Mouse (Mus musculus): ENCODE measurements around the gene Serinc3. TPM values are rescaled to one million over a fixed set of nuclear protein-coding genes. Genes with fewer than 3 reads are reported as not detected.

The Serinc3 gene
- polyA plus RNA-seq, 1 experiment from 2014 or later = 42.1 TPM

DNA sequence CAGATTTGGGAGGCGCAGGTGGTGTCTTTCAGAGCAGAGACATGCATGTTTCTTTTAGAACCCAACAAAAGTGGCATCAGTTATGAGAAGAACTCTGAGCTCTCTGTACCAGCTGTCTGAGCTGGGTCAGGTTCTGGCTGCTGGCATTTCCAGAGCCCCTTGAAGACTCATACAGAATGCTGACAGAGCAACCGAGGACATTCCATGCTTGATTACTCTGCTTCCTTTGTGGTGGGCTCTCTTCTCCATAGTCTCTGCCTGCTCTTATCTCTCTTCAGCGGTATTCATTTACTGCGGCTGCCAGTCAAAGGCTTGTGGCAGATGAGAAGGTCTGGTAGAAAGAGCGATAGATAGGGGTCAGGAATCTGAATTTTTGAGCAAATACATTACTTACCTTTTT is 41.3 kb upstream of the Serinc3 start:
- no peak for DNase-seq (ENCODE audit: low spot score)
- H3K4me3 ChIP-seq (replicated peaks; ENCODE audit: low read length) = no peak overlapping the region
- H3K9ac ChIP-seq = no peak overlapping the region
- H3K9me3 ChIP-seq (ENCODE audit: control insufficient read depth, low read length) = no peaks in the 10 kb centered on the region
- no peak overlapping the region for H3K4me2 ChIP-seq (replicated peaks)
- WGBS = 80% methylated on average over 5 of the region's 5 CpGs
- peaks cover 16% of the 10 kb centered on the region; the same call in 1 of the 2 replicates for H3K4me1 ChIP-seq (replicated peaks; ENCODE audit: control insufficient read depth, insufficient read depth, low read length)
- H3K27me3 ChIP-seq (ENCODE audit: control insufficient read depth, insufficient read depth, low read length) = no peaks in the 10 kb centered on the region
- no peak for ATAC-seq (ENCODE audit: low FRiP score)
- H3K27ac ChIP-seq = peak overlapping the region; percentile 38; the same call in 1 of the 2 replicates
- no peaks in the 10 kb centered on the region for H3K36me3 ChIP-seq (replicated peaks; ENCODE audit: control insufficient read depth, insufficient read depth)

DNA sequence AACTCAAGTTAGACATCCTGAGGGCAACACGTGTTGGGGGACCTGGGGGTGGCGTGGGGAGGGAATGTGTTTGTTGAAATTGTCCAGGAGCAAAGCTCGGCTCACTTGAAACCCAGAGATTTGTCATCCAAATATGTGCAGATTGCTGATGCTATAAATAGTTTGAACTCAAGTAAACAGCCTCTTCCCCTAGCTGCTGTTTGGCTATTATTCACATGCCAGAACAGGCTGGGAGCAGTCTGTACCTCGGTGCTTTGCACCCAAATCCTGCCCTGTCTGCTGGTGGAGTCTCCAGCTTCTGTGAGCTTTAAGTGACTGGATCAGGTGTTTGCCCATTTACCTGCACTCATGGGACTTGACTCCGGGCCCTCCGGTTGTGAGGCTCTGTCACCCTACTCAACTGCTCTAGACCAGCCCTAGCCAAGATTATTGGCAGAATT is 40.9 kb upstream of the Serinc3 start:
- Histone ChIP-seq H3K9me3 (ENCODE audit: control insufficient read depth, low read length) (no peaks in the 10 kb centered on the region), H3K4me2 (replicated peaks) (no peak overlapping the region), H3K4me3 (replicated peaks; ENCODE audit: low read length) (no peak overlapping the region), H3K36me3 (replicated peaks; ENCODE audit: control insufficient read depth, insufficient read depth) (no peaks in the 10 kb centered on the region), H3K27me3 (ENCODE audit: control insufficient read depth, insufficient read depth, low read length) (no peaks in the 10 kb centered on the region), H3K4me1 (replicated peaks; ENCODE audit: control insufficient read depth, insufficient read depth, low read length) (peaks cover 15% of the 10 kb centered on the region; the same call in 1 of the 2 replicates), H3K27ac (peak overlapping the region; percentile 38; the same call in 1 of the 2 replicates), H3K9ac (no peak overlapping the region)
- DNase-seq (ENCODE audit: low spot score) (no peak), ATAC-seq (ENCODE audit: low FRiP score) (no peak)
- WGBS = 76% methylated on average over 6 of the region's 6 CpGs

DNA sequence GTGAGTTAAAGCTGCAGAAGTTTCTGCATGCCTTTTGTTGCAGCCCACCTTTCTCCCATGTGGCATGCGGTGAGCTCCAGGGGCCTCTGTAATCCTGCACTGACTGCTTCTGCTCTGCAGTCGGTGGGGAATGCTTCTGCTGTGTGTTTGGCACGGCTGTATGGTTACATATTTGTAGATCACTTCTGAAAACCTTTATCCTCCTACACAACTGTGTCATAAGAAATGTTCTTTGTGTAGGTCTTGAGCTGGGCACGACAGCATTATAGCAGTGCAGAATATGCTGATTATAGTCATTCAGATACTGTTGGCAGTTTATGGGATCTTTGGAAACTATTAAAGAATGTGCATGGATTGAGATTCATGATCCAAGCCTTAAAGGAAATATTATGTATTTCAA is 40.4 kb upstream of the Serinc3 start:
- H3K27me3 ChIP-seq (ENCODE audit: control insufficient read depth, insufficient read depth, low read length) = no peaks in the 10 kb centered on the region
- no peak overlapping the region for H3K9ac ChIP-seq
- WGBS = 62% methylated on average over 4 of the region's 4 CpGs
- peak overlapping the region; percentile 27; the same call in 1 of the 2 replicates for H3K27ac ChIP-seq
- peaks cover 10% of the 10 kb centered on the region; the same call in 1 of the 2 replicates for H3K4me1 ChIP-seq (replicated peaks; ENCODE audit: control insufficient read depth, insufficient read depth, low read length)
- no peaks in the 10 kb centered on the region for H3K36me3 ChIP-seq (replicated peaks; ENCODE audit: control insufficient read depth, insufficient read depth)
- no peak overlapping the region for H3K4me3 ChIP-seq (replicated peaks; ENCODE audit: low read length)
- ATAC-seq (ENCODE audit: low FRiP score) (no peak), DNase-seq (ENCODE audit: low spot score) (no peak)
- H3K9me3 ChIP-seq (ENCODE audit: control insufficient read depth, low read length) = no peaks in the 10 kb centered on the region
- no peak overlapping the region for H3K4me2 ChIP-seq (replicated peaks)

- no peaks in the 10 kb centered on the region for H3K36me3 ChIP-seq (replicated peaks; ENCODE audit: control insufficient read depth, insufficient read depth)
- H3K27me3 ChIP-seq (ENCODE audit: control insufficient read depth, insufficient read depth, low read length) = no peaks in the 10 kb centered on the region
- no peak for ATAC-seq (ENCODE audit: low FRiP score)
- no peak overlapping the region for H3K4me2 ChIP-seq (replicated peaks)
- no peaks in the 10 kb centered on the region for H3K9me3 ChIP-seq (ENCODE audit: control insufficient read depth, low read length)
- H3K4me1 ChIP-seq (replicated peaks; ENCODE audit: control insufficient read depth, insufficient read depth, low read length) = 0 out of 2 replicates have a peak, but pooled peaks cover 5% of the 10 kb centered on the region
- no peak overlapping the region for H3K9ac ChIP-seq
- no peak overlapping the region for H3K4me3 ChIP-seq (replicated peaks; ENCODE audit: low read length)
- DNase-seq (ENCODE audit: low spot score) = no peak
- no peak overlapping the region for H3K27ac ChIP-seq
- 96% methylated on average over 2 of the region's 2 CpGs for WGBS
These were observed 37.4 kb upstream of the Serinc3 start for GRCm38 (mm10) chr2:163682344-163682743.

DNA sequence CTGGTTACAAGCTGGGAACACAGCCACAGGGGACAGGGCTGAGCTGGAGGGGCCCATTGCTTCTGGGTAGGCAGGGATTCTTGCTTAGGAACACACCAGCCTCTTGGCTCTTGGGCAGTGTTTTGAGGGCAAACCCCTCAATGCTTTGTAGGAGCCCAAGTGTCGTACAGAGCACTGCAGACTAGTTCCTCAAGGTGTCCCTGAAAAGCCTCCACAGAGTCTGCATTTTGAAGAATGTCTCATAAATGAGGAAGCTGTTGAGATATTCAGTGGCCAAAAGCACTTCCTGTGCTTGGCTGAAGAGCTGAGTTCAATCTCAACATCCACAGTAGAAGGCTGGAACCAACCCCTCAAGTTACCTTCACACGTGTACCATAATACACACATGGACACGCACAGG is 31.8 kb upstream of the Serinc3 start:
- H3K4me3 ChIP-seq (replicated peaks; ENCODE audit: low read length) = no peak overlapping the region
- 98% methylated on average over 3 of the region's 3 CpGs for WGBS
- no peak overlapping the region for H3K27ac ChIP-seq
- no peaks in the 10 kb centered on the region for H3K9me3 ChIP-seq (ENCODE audit: control insufficient read depth, low read length)
- H3K4me1 ChIP-seq (replicated peaks; ENCODE audit: control insufficient read depth, insufficient read depth, low read length) = peaks cover 10% of the 10 kb centered on the region; the same call in 1 of the 2 replicates
- no peaks in the 10 kb centered on the region for H3K27me3 ChIP-seq (ENCODE audit: control insufficient read depth, insufficient read depth, low read length)
- DNase-seq (ENCODE audit: low spot score) (no peak), ATAC-seq (ENCODE audit: low FRiP score) (no peak)
- H3K4me2 ChIP-seq (replicated peaks) = no peak overlapping the region
- no peaks in the 10 kb centered on the region for H3K36me3 ChIP-seq (replicated peaks; ENCODE audit: control insufficient read depth, insufficient read depth)
- H3K9ac ChIP-seq = no peak overlapping the region

- H3K4me1 ChIP-seq (replicated peaks; ENCODE audit: control insufficient read depth, insufficient read depth, low read length) = peaks cover 10% of the 10 kb centered on the region; the same call in 1 of the 2 replicates
- H3K4me3 ChIP-seq (replicated peaks; ENCODE audit: low read length) = no peak overlapping the region
These were observed 31.4 kb upstream of the Serinc3 start for GRCm38 (mm10) chr2:163676321-163676720.

GRCm38 (mm10) chr2:163675662-163676061 is 30.7 kb upstream of the Serinc3 start:
- Histone ChIP-seq H3K9ac (no peak overlapping the region), H3K4me2 (replicated peaks) (no peak overlapping the region), H3K36me3 (replicated peaks; ENCODE audit: control insufficient read depth, insufficient read depth) (no peaks in the 10 kb centered on the region), H3K4me3 (replicated peaks; ENCODE audit: low read length) (no peak overlapping the region), H3K27me3 (ENCODE audit: control insufficient read depth, insufficient read depth, low read length) (no peaks in the 10 kb centered on the region), H3K4me1 (replicated peaks; ENCODE audit: control insufficient read depth, insufficient read depth, low read length) (peaks cover 10% of the 10 kb centered on the region; the same call in 1 of the 2 replicates), H3K27ac (no peak overlapping the region), H3K9me3 (ENCODE audit: control insufficient read depth, low read length) (no peaks in the 10 kb centered on the region)
- no peak for ATAC-seq (ENCODE audit: low FRiP score)
- 82% methylated on average over 6 of the region's 6 CpGs for WGBS
- DNase-seq (ENCODE audit: low spot score) = no peak

More at GRCm38 (mm10) chr2:163676321-163676720, 31.4 kb upstream of the Serinc3 start:
- Histone ChIP-seq H3K27me3 (ENCODE audit: control insufficient read depth, insufficient read depth, low read length) (no peaks in the 10 kb centered on the region), H3K9ac (no peak overlapping the region), H3K4me2 (replicated peaks) (no peak overlapping the region), H3K27ac (no peak overlapping the region), H3K9me3 (ENCODE audit: control insufficient read depth, low read length) (no peaks in the 10 kb centered on the region), H3K36me3 (replicated peaks; ENCODE audit: control insufficient read depth, insufficient read depth) (no peaks in the 10 kb centered on the region)
- DNase-seq (ENCODE audit: low spot score) = no peak
- no peak for ATAC-seq (ENCODE audit: low FRiP score)
- 90% methylated on average over 4 of the region's 4 CpGs for WGBS

GRCm38 (mm10) chr2:163675144-163675619 is 30.3 kb upstream of the Serinc3 start:
- H3K27me3 ChIP-seq (ENCODE audit: control insufficient read depth, insufficient read depth, low read length) = no peaks in the 10 kb centered on the region
- ATAC-seq (ENCODE audit: low FRiP score) (no peak), DNase-seq (ENCODE audit: low spot score) (no peak)
- no peak overlapping the region for H3K4me3 ChIP-seq (replicated peaks; ENCODE audit: low read length)
- H3K4me2 ChIP-seq (replicated peaks) = no peak overlapping the region
- WGBS = 52% methylated on average over 5 of the region's 5 CpGs
- peaks cover 10% of the 10 kb centered on the region; the same call in 1 of the 2 replicates for H3K4me1 ChIP-seq (replicated peaks; ENCODE audit: control insufficient read depth, insufficient read depth, low read length)
- no peaks in the 10 kb centered on the region for H3K9me3 ChIP-seq (ENCODE audit: control insufficient read depth, low read length)
- H3K27ac ChIP-seq = no peak overlapping the region
- H3K9ac ChIP-seq = no peak overlapping the region
- no peaks in the 10 kb centered on the region for H3K36me3 ChIP-seq (replicated peaks; ENCODE audit: control insufficient read depth, insufficient read depth)

GRCm38 (mm10) chr2:163674397-163674796 is 29.5 kb upstream of the Serinc3 start:
- no peak overlapping the region for H3K9ac ChIP-seq
- no peak overlapping the region for H3K4me3 ChIP-seq (replicated peaks; ENCODE audit: low read length)
- no peaks in the 10 kb centered on the region for H3K9me3 ChIP-seq (ENCODE audit: control insufficient read depth, low read length)
- no peaks in the 10 kb centered on the region for H3K36me3 ChIP-seq (replicated peaks; ENCODE audit: control insufficient read depth, insufficient read depth)
- 76% methylated on average over 5 of the region's 5 CpGs for WGBS
- peaks cover 10% of the 10 kb centered on the region; the same call in 1 of the 2 replicates for H3K4me1 ChIP-seq (replicated peaks; ENCODE audit: control insufficient read depth, insufficient read depth, low read length)
- no peak for DNase-seq (ENCODE audit: low spot score)
- no peaks in the 10 kb centered on the region for H3K27me3 ChIP-seq (ENCODE audit: control insufficient read depth, insufficient read depth, low read length)
- no peak overlapping the region for H3K4me2 ChIP-seq (replicated peaks)
- no peak for ATAC-seq (ENCODE audit: low FRiP score)
- no peak overlapping the region for H3K27ac ChIP-seq

Measured in hindbrain, embryonic 14.5 days (tissue).